Mouse (Mus musculus): ENCODE data around the gene Rab11fip3. TPM values are rescaled to one million over a fixed set of nuclear protein-coding genes. Genes with fewer than 3 reads are reported as not detected.
"Not testable (repeated sequence)": the region's sequence is repeated elsewhere in the genome, so short reads cannot be mapped to it uniquely, and the experiment has no call there.

The Rab11fip3 gene
- total RNA-seq, 2 experiments from 2014 or later = 0.70 to 1.3 TPM

GRCm38 (mm10) chr17:26042599-26043248 lies 26.6 kb downstream of the Rab11fip3 start:
- no peak for ATAC-seq (ENCODE audit: poor library complexity, severe bottlenecking)

GRCm38 (mm10) chr17:26041111-26041802 lies 28.1 kb downstream of the Rab11fip3 start:
- ATAC-seq (ENCODE audit: poor library complexity, severe bottlenecking) = peak; percentile 62

GRCm38 (mm10) chr17:26040711-26041110 lies 28.6 kb downstream of the Rab11fip3 start:
- ATAC-seq (ENCODE audit: poor library complexity, severe bottlenecking) = not testable (repeated sequence)

GRCm38 (mm10) chr17:26032037-26032436 lies 37.3 kb downstream of the Rab11fip3 start:
- no peak for ATAC-seq (ENCODE audit: poor library complexity, severe bottlenecking)

- no peak for ATAC-seq (ENCODE audit: poor library complexity, severe bottlenecking)
Measured at GRCm38 (mm10) chr17:26031583-26031982, 37.8 kb downstream of the Rab11fip3 start.

- no peak for ATAC-seq (ENCODE audit: poor library complexity, severe bottlenecking)
Measured at GRCm38 (mm10) chr17:26028261-26028660, 41.1 kb downstream of the Rab11fip3 start.

GRCm38 (mm10) chr17:26024674-26025073 lies 44.7 kb downstream of the Rab11fip3 start:
- ATAC-seq (ENCODE audit: poor library complexity, severe bottlenecking) = no peak

GRCm38 (mm10) chr17:26023966-26024365 lies 45.4 kb downstream of the Rab11fip3 start:
- no peak for ATAC-seq (ENCODE audit: poor library complexity, severe bottlenecking)

GRCm38 (mm10) chr17:26023181-26023580 lies 46.2 kb downstream of the Rab11fip3 start:
- no peak for ATAC-seq (ENCODE audit: poor library complexity, severe bottlenecking)

GRCm38 (mm10) chr17:26021728-26022341 lies 47.5 kb downstream of the Rab11fip3 start:
- ATAC-seq (ENCODE audit: poor library complexity, severe bottlenecking) = no peak

GRCm38 (mm10) chr17:26020848-26021347 lies 48.5 kb downstream of the Rab11fip3 start:
- ATAC-seq (ENCODE audit: poor library complexity, severe bottlenecking) = no peak

GRCm38 (mm10) chr17:26018388-26018787 lies 51.0 kb downstream of the Rab11fip3 start:
- no peak for ATAC-seq (ENCODE audit: poor library complexity, severe bottlenecking)

- ATAC-seq (ENCODE audit: poor library complexity, severe bottlenecking) = no peak
Measured at GRCm38 (mm10) chr17:26017949-26018348, 51.4 kb downstream of the Rab11fip3 start.

GRCm38 (mm10) chr17:26017021-26017420 lies 52.3 kb downstream of the Rab11fip3 start:
- no peak for ATAC-seq (ENCODE audit: poor library complexity, severe bottlenecking)

- no peak for ATAC-seq (ENCODE audit: poor library complexity, severe bottlenecking)
Measured at GRCm38 (mm10) chr17:26013711-26014110, 55.6 kb downstream of the Rab11fip3 start.

- ATAC-seq (ENCODE audit: poor library complexity, severe bottlenecking) = peak; percentile 87
Measured at GRCm38 (mm10) chr17:26011841-26012460, 57.4 kb downstream of the Rab11fip3 start.

GRCm38 (mm10) chr17:26009540-26009939 lies 59.8 kb downstream of the Rab11fip3 start:
- peak; percentile 77 for ATAC-seq (ENCODE audit: poor library complexity, severe bottlenecking)

- ATAC-seq (ENCODE audit: poor library complexity, severe bottlenecking) = no peak
Measured at GRCm38 (mm10) chr17:26008787-26009186, 60.6 kb downstream of the Rab11fip3 start.

GRCm38 (mm10) chr17:26008331-26008730 lies 61.0 kb downstream of the Rab11fip3 start:
- ATAC-seq (ENCODE audit: poor library complexity, severe bottlenecking) = no peak

GRCm38 (mm10) chr17:26007646-26008045 lies 61.7 kb downstream of the Rab11fip3 start:
- ATAC-seq (ENCODE audit: poor library complexity, severe bottlenecking) = no peak

GRCm38 (mm10) chr17:26005731-26006450 lies 63.5 kb downstream of the Rab11fip3 start:
- ATAC-seq (ENCODE audit: poor library complexity, severe bottlenecking) = no peak
